Mouse (Mus musculus) cerebellum, adult 2 months (tissue): ENCODE data around the gene Rmdn3.

Experiments used
- CTCF ChIP-seq: fragments of 200-500 bp; IDR thresholded peaks from 2 replicates; pipeline ENCODE4 v1.5.1; 2011; ENCODE audit warnings: low read depth, mild to moderate bottlenecking, control low read depth, low read length, moderate library complexity, borderline replicate concordance; ENCODE audit not compliant: insufficient read depth
- POLR2A ChIP-seq: fragments of 200-500 bp; IDR thresholded peaks from 2 replicates; pipeline ENCODE4 v1.6.1; 2011; ENCODE audit warnings: low read length, control low read depth, borderline replicate concordance; ENCODE audit not compliant: insufficient read depth

DNA sequence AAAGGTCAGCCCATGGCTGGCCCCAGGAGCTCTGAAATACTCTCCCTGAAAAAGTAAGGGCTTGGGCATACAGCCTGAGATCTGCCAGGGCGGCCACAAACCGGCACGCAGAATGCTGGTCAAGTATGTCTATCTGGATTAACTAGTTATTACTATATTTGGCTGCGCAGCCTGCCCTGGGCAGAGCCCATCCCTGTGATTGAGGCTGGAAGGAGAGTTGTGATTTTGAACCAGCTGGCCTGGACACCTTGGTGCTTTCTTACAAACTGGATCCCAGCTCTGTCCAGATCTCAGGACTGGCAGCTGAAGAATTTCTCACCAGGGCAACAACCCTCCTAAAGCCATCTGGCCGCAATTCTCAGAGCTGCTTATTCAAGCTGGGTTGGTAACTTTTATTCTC lies 37.3 kb upstream of the Rmdn3 start:
- no peak for TF ChIP-seq CTCF
- TF ChIP-seq POLR2A, result no peak
